Mouse (Mus musculus): ENCODE data around the gene Ubap2l.

DNA sequence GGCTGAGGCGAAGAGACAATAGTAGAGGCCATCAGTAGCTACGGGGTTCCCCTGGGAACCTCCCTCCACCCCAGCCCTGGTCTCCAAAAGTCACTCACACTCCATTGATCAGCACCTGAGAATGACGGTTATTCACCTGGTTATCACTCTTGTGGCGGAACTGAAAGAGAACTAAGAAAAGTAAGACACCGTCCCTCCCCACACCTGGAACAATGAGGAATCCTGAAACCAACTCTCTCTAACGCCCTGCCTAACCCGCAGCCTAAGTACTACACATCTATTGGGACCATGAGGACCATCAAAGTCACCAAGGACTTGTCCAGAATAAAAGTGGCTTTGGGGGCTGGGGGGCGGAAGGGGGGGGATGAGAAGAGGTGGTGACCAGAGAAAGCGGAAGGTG lies 94.5 kb downstream of the Ubap2l start:
- TF ChIP-seq POLR2A (IDR thresholded peaks at IDR 0.05; ENCODE audit: extremely low read depth, insufficient read depth, low read length) (no peak), CTCF (IDR thresholded peaks at IDR 0.05; ENCODE audit: extremely low read depth, insufficient read depth, low read length) (no peak)
